Mouse (Mus musculus) intestine, postnatal 0 days (tissue): Measurements from ENCODE around the gene Hpcal1. TPM values are rescaled to one million over a fixed set of nuclear protein-coding genes. Genes with fewer than 3 reads are reported as not detected.

Source experiments
- ATAC-seq: fragments of 200-750 bp; cut with Nextera tagmentation; 2 replicates; pipeline ENCODE4 v1.8.0; 2017; ENCODE audit warnings: mild to moderate bottlenecking, moderate TSS enrichment, moderate library complexity
- H3K27ac ChIP-seq: fragments of 300-500 bp; sonication (generic); 2 replicates; pipeline ENCODE4 v1.5.1; 2014; ENCODE audit warnings: mild to moderate bottlenecking, low read depth, low read length, moderate library complexity
- H3K27me3 ChIP-seq: fragments of 300-500 bp; sonication (generic); replicated peaks from 2 replicates; pipeline ENCODE4 v1.6.1; 2014; ENCODE audit warnings: low read length, mixed read lengths; ENCODE audit not compliant: control insufficient read depth, insufficient read depth
- H3K36me3 ChIP-seq: fragments of 300-500 bp; sonication (generic); 2 replicates; pipeline ENCODE4 v1.6.1; 2014; ENCODE audit warnings: mild to moderate bottlenecking, moderate library complexity; ENCODE audit not compliant: control insufficient read depth, insufficient read depth
- H3K4me1 ChIP-seq: fragments of 300-500 bp; sonication (generic); replicated peaks from 2 replicates; pipeline ENCODE4 v1.6.1; 2014; ENCODE audit warnings: antibody characterized with exemption, low read length, mixed read lengths; ENCODE audit not compliant: control insufficient read depth, insufficient read depth
- H3K4me2 ChIP-seq: fragments of 300-500 bp; sonication (generic); replicated peaks from 2 replicates; pipeline ENCODE4 v1.6.1; 2014; ENCODE audit warnings: low read depth, mild to moderate bottlenecking, moderate library complexity
- H3K4me3 ChIP-seq: fragments of 300-500 bp; sonication (generic); 2 replicates; pipeline ENCODE4 v1.5.1; 2014; ENCODE audit warnings: low read depth, low read length
- H3K9ac ChIP-seq: fragments of 300-500 bp; sonication (generic); 2 replicates; pipeline ENCODE4 v1.6.1; 2014; ENCODE audit warnings: mild to moderate bottlenecking, low read depth, low read length
- H3K9me3 ChIP-seq: fragments of 300-500 bp; sonication (generic); 2 replicates; pipeline ENCODE4 v1.6.1; 2016; ENCODE audit warnings: mixed run types; ENCODE audit not compliant: control insufficient read depth
- CTCF ChIP-seq: sonication (generic); IDR thresholded peaks from 2 replicates; pipeline ENCODE4 v1.5.1; 2016; ENCODE audit warnings: low read depth, mild to moderate bottlenecking, control low read depth, antibody characterized with exemption, moderate library complexity
- WGBS: fragments of 180-500 bp; shearing (Covaris S2); extraction: QIAGEN DNeasy Blood & Tissue Kit; methylation state at CpG from one replicate; pipeline ENCODE4 v1.1.7; 2014; 5-methylcytosine and 5-hydroxymethylcytosine counted together
- polyA plus RNA-seq: library from polyadenylated mRNA; unstranded; fragments of >200 nt; fragmentation: Nextera tagmentation; extraction: Ambion mirVana; gene quantifications from 2 replicates; pipeline ENCODE4 v1.2.1, GENCODE M21; 2015

Hpcal1 gene
- polyA plus RNA-seq, 1 experiment from 2014 or later: 32.3 TPM

DNA sequence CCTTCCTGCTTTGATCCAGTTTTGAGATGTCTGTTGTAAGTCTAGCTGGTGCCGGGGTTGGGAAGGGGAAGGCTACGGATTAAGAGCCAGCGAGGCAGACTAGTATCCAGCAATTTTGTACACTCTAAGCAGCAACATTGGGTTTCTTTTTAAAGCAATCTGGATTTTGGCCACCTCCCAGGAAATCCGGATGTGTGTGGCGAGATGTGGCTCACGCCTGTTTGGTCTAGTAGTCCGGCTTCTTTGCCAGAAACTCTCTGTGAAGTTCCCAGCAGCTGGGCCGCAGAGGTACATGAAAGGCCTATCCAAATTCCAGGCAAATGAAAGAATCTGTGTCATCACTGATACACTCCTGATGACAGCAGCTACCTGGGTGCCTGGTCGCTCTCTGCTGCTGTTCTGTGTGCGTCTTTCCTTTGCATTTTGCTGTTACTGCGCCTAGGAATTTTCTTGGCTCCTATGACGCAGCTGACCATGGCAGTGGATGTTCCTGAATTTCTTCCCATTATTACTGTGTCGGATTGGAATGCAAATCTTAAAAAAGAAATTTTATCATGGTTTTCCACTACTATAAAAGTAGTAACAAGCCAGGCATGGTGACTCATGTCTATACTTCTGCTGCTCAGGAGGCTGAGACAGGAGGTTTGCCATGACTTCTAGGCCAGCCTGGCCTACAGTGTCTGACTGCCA, 38.7 kb downstream of the Hpcal1 start:
- TF ChIP-seq CTCF: no peak
- Histone ChIP-seq H3K4me1 (peaks cover 14% of the 10 kb centered on the region), H3K9ac (no peak overlapping the region), H3K9me3 (no peaks in the 10 kb centered on the region), H3K36me3 (no peaks in the 10 kb centered on the region), H3K27ac (no peak overlapping the region), H3K4me3 (no peak overlapping the region), H3K27me3 (no peaks in the 10 kb centered on the region), H3K4me2 (no peak overlapping the region)
- 83% methylated on average over 13 of the region's 13 CpGs for WGBS
- ATAC-seq: no peak

DNA sequence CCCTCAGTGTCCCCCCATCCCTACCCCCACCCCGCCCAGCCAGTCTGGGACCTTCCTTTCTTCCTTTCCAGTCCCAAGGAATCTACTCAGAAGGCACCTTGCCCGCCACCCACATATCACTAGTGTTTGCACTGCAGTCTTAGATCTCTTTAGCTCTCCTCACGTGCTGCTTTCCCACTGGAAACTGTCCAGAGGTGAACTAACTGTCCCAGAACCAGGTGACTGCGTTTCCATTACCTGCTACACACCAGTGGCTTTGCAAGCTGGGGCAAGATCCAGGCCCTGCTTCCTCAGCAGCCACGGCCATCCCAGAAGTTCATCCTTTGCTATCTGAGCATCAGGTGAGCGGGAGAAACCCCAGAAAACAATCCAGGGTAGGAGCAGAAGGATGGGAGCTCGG, 41.4 kb downstream of the Hpcal1 start:
- no peak for ATAC-seq
- peaks cover 5% of the 10 kb centered on the region; the same call in 1 of the 2 replicates for H3K4me1 ChIP-seq
- no peaks in the 10 kb centered on the region for H3K9me3 ChIP-seq
- no peaks in the 10 kb centered on the region for H3K27me3 ChIP-seq
- no peak overlapping the region for H3K27ac ChIP-seq
- H3K4me2 ChIP-seq: no peak overlapping the region
- H3K36me3 ChIP-seq: no peaks in the 10 kb centered on the region
- no peak overlapping the region for H3K4me3 ChIP-seq
- no peak for TF ChIP-seq CTCF
- H3K9ac ChIP-seq: no peak overlapping the region
- 76% methylated on average over 7 of the region's 7 CpGs for WGBS

DNA sequence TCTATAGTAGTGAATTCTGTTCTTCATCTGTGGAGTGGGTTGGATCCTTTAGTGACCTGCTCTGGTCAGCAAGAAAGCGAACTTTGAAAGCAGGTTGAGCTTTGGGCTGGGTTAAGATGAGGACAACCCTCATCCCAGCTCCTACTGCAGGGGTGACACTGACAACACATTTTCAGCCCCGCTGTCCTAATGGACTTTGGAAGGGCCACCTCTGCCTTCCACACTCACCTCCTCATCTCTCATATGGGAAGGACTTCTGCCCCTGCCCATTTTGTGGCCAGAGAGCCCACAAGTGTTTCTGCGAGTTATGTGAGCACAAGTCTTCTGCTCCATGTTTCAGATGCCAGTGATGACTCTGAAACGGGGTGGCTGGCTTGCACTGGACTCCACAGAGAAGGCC, 41.9 kb downstream of the Hpcal1 start:
- no peak overlapping the region for H3K27ac ChIP-seq
- H3K36me3 ChIP-seq: no peaks in the 10 kb centered on the region
- no peaks in the 10 kb centered on the region for H3K27me3 ChIP-seq
- H3K4me1 ChIP-seq: 0 out of 2 replicates have a peak, but pooled peaks cover 1% of the 10 kb centered on the region
- TF ChIP-seq CTCF: no peak
- H3K9me3 ChIP-seq: no peaks in the 10 kb centered on the region
- H3K4me3 ChIP-seq: no peak overlapping the region
- H3K4me2 ChIP-seq: no peak overlapping the region
- H3K9ac ChIP-seq: no peak overlapping the region
- no peak for ATAC-seq
- WGBS: 49% methylated on average over 4 of the region's 4 CpGs

DNA sequence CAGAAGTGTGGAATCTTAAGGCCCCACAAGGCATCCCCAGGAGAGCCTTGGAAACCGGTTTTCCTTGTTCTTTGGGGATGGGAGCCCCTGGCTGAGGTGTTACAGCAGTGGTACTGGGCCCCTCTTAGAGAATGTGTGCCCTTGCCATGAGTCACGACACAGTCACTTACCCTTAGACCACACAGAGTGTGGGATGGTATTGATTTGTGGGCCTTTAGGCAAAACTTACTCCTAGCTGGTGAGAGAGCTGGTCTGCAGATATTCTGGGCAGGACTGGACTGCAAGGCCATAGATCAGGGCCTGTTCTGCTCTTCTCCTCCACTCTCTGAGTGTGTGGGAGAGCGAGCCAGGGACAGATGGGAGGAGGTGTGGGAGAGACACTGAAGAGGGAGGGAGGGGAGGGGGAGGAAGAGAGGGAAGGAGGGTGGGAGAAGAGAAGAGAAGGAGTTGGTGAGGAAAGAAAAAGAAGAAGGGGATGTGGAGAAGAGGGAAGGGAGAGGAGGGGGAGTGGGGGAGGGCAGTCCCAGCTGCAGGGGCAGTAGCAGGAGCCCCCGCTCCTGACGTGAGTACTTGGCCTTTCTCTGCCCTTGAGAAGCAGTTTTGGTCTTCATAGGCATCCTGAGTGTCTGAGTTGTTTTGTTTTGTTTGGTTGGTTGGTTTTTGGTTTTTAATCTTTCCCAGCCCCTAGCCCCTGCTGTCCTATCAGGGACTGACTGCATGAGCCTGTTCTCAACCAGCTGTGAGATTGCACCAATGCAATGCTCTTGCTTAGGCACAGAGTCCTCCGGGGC, 42.7 kb downstream of the Hpcal1 start:
- H3K4me3 ChIP-seq: no peak overlapping the region
- no peak overlapping the region for H3K9ac ChIP-seq
- TF ChIP-seq CTCF: no peak
- WGBS: 38% methylated on average over 6 of the region's 6 CpGs
- no peak overlapping the region for H3K4me2 ChIP-seq
- no peak overlapping the region for H3K27ac ChIP-seq
- no peaks in the 10 kb centered on the region for H3K9me3 ChIP-seq
- no peaks in the 10 kb centered on the region for H3K36me3 ChIP-seq
- H3K27me3 ChIP-seq: no peaks in the 10 kb centered on the region
- no peaks in the 10 kb centered on the region for H3K4me1 ChIP-seq
- ATAC-seq: peak; percentile 51; the same call in 1 of the 2 replicates

DNA sequence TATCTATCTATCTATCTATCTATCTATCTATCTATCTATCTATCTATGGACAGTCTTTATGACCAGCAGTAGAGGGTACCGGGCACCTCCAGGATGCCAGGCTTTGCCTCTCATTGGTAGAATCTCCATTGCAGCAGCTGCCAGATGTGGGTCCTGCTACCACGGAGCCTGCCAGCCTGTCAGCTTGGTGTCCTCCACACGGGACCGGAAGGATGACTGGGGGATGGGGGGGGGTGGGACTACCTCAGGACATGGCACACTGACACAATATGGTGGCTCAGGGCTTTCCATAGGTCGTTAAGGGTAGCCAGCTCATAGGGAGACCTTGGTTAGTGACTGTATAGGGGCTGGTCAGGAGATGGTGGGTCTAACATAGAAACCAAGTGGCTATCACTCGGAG, 45.7 kb downstream of the Hpcal1 start:
- Histone ChIP-seq H3K27me3 (no peaks in the 10 kb centered on the region), H3K4me2 (no peak overlapping the region), H3K27ac (no peak overlapping the region), H3K36me3 (no peaks in the 10 kb centered on the region), H3K4me1 (no peaks in the 10 kb centered on the region), H3K4me3 (no peak overlapping the region), H3K9ac (no peak overlapping the region), H3K9me3 (no peaks in the 10 kb centered on the region)
- no peak for ATAC-seq
- 86% methylated on average over 6 of the region's 6 CpGs for WGBS
- no peak for TF ChIP-seq CTCF

DNA sequence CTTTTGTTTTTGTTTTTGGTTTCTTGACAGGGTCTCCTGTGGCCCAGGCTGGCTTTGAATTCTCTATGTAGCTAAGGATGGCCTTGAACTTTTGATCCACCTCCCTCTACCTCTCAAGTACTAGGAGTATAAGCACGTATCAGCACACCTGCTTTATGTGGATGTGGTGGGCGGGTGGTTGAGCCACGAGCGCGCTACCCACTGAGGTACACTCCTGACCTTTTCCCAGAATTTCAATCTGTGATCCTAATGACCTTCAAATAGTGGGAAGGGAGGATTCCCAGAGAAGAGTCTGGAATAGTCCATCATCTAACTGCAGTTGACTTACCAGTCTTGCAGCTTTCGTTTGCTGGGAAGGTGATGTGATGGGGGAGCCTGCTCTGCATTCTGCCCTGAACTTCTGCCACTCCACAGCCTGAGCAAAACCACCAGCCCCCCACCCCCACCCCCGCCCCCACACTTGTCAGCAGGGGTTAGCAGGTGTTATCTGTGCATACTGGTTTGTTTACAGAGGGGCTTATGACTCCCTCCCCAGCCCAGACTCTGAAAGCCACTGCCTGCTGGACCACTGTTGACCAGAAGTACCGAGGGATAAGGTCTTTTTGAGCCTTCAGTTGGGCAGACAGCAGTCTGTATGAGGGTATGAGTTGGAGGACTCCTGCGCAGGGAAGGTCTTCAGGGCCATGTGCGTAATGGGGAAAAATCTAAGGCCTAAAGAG, 46.4 kb downstream of the Hpcal1 start:
- Histone ChIP-seq H3K4me1 (no peaks in the 10 kb centered on the region), H3K9me3 (no peaks in the 10 kb centered on the region), H3K4me3 (no peak overlapping the region), H3K27me3 (no peaks in the 10 kb centered on the region), H3K4me2 (no peak overlapping the region), H3K27ac (no peak overlapping the region), H3K36me3 (no peaks in the 10 kb centered on the region), H3K9ac (no peak overlapping the region)
- no peak for ATAC-seq
- no peak for TF ChIP-seq CTCF
- whole genome bisulfite sequencing: 62% methylated on average over 10 of the region's 10 CpGs
